Mouse (Mus musculus) liver, embryonic 15.5 days (tissue): ENCODE data around the gene Gpr153. TPM values are rescaled to one million over a fixed set of nuclear protein-coding genes. Genes with fewer than 3 reads are reported as not detected.

Experiments used
- ATAC-seq: fragments of 200-750 bp; cut with Nextera tagmentation; 2 replicates; pipeline ENCODE4 v1.8.0; 2017; ENCODE audit warnings: moderate number of reproducible peaks, mild to moderate bottlenecking, moderate library complexity; ENCODE audit not compliant: insufficient read depth
- H3K27ac ChIP-seq: fragments of 300-500 bp; sonication (generic); replicated peaks from 2 replicates; pipeline ENCODE4 v1.5.1; 2015; ENCODE audit warnings: mild to moderate bottlenecking, inconsistent platforms
- H3K27me3 ChIP-seq: fragments of 300-500 bp; sonication (generic); 2 replicates; pipeline ENCODE4 v1.6.1; 2015; ENCODE audit warnings: mild to moderate bottlenecking, inconsistent platforms
- H3K36me3 ChIP-seq: fragments of 300-500 bp; sonication (generic); replicated peaks from 2 replicates; pipeline ENCODE4 v1.6.1; 2015; ENCODE audit warnings: moderate library complexity, mild to moderate bottlenecking, inconsistent platforms
- H3K4me1 ChIP-seq: fragments of 300-500 bp; sonication (generic); replicated peaks from 2 replicates; pipeline ENCODE4 v1.6.1; 2015; ENCODE audit warnings: inconsistent platforms
- H3K4me2 ChIP-seq: fragments of 300-500 bp; sonication (generic); 2 replicates; pipeline ENCODE4 v1.6.1; 2015; ENCODE audit warnings: moderate library complexity, mild to moderate bottlenecking, inconsistent platforms
- H3K4me3 ChIP-seq: fragments of 300-500 bp; sonication (generic); replicated peaks from 2 replicates; pipeline ENCODE4 v1.5.1; 2015; ENCODE audit warnings: mild to moderate bottlenecking, inconsistent platforms
- H3K9ac ChIP-seq: fragments of 300-500 bp; sonication (generic); 2 replicates; pipeline ENCODE4 v1.6.1; 2015; ENCODE audit warnings: moderate library complexity, mild to moderate bottlenecking, inconsistent platforms
- H3K9me3 ChIP-seq: fragments of 300-500 bp; sonication (generic); replicated peaks from 2 replicates; pipeline ENCODE4 v1.6.1; 2016; ENCODE audit warnings: inconsistent platforms
- WGBS: fragments of 180-500 bp; shearing (Covaris S2); methylation state at CpG from one replicate; pipeline ENCODE4 v1.1.7; 2015; ENCODE audit warnings: mixed read lengths; ENCODE audit not compliant: insufficient replicate concordance; 5-methylcytosine and 5-hydroxymethylcytosine counted together
- polyA plus RNA-seq: library from polyadenylated mRNA; unstranded; fragments of >200 nt; fragmentation: Nextera tagmentation; extraction: Ambion mirVana; gene quantifications from 2 replicates; pipeline ENCODE4 v1.2.1, GENCODE M21; 2015

The Gpr153 gene
- polyA plus RNA-seq, 1 experiment from 2014 or later: 0.76 TPM

DNA sequence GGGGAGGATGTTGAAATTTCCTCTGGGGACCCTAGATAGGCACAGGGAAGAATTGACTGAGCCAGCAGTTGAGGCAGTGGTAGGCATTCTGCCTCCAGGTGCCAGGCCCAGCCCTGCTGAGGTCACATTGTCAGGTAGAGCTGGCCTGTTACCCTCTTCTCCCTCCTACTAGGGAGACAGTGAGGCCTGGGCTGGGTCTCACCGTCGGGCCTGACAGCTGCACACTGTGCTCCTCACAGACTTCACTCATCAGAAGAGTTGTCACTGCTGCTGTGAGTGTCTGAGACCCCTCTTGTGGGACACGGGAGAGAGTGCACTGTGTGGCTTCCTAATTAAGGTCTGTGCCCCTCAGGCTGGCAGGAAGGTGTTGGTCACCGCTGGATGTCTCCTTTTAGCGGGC, 8.2 kb upstream of the Gpr153 start:
- Histone ChIP-seq H3K4me2 (no peak overlapping the region), H3K9me3 (no peaks in the 10 kb centered on the region), H3K4me1 (peaks cover 34% of the 10 kb centered on the region), H3K9ac (no peak overlapping the region), H3K4me3 (no peak overlapping the region), H3K36me3 (no peaks in the 10 kb centered on the region), H3K27me3 (no peaks in the 10 kb centered on the region), H3K27ac (no peak overlapping the region)
- 76% methylated on average over 5 of the region's 5 CpGs for WGBS
- ATAC-seq: no peak

DNA sequence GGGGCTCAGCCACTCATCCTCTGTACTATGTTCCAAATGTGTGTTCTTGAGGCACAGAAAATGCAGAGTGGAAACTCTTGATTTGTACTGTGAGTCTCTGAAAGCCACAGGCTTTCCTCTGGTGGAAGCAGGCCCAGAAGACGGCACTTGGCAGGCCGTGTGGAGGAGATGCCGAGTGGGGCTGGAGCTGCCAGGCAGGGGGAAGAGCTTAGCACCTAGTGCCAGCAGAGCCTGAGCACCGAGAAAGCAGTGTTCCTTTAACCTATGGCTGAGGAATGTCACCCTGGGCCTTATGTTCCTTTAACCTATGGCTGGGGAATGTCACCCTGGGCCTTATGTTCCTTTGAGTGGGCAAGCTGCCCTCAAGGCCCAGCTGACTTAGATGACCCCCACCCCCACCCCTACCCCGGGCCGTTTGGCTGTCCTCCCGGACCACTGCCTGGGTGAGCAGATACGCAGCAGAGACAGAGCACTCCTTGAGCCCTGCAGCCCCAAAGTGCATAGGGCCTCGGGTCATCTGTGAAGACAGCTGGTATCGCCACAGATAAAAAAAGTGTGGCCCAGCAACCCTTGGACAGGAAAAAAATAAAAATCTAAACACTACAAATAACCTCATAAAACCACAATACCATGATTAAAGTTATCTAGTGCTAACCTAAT, 7.7 kb upstream of the Gpr153 start:
- H3K9ac ChIP-seq: no peak overlapping the region
- WGBS: 62% methylated on average over 10 of the region's 10 CpGs
- no peaks in the 10 kb centered on the region for H3K9me3 ChIP-seq
- H3K27me3 ChIP-seq: no peaks in the 10 kb centered on the region
- no peaks in the 10 kb centered on the region for H3K36me3 ChIP-seq
- H3K4me3 ChIP-seq: no peak overlapping the region
- H3K27ac ChIP-seq: no peak overlapping the region
- peaks cover 32% of the 10 kb centered on the region for H3K4me1 ChIP-seq
- H3K4me2 ChIP-seq: no peak overlapping the region
- ATAC-seq: no peak

GRCm38 (mm10) chr4:152267748-152268369, 6.2 kb upstream of the Gpr153 start:
- Histone ChIP-seq H3K27me3 (peaks cover 12% of the 10 kb centered on the region), H3K27ac (no peak overlapping the region), H3K36me3 (no peaks in the 10 kb centered on the region), H3K9ac (no peak overlapping the region), H3K9me3 (no peaks in the 10 kb centered on the region), H3K4me3 (no peak overlapping the region), H3K4me1 (peaks cover 21% of the 10 kb centered on the region), H3K4me2 (no peak overlapping the region)
- ATAC-seq: no peak
- 63% methylated on average over 13 of the region's 13 CpGs for WGBS

GRCm38 (mm10) chr4:152269967-152270366, 4.1 kb upstream of the Gpr153 start:
- Histone ChIP-seq H3K36me3 (no peaks in the 10 kb centered on the region), H3K9ac (no peak overlapping the region), H3K27ac (no peak overlapping the region), H3K4me2 (no peak overlapping the region), H3K27me3 (peaks cover 33% of the 10 kb centered on the region), H3K9me3 (no peaks in the 10 kb centered on the region), H3K4me3 (no peak overlapping the region), H3K4me1 (peaks cover 10% of the 10 kb centered on the region)
- WGBS: 71% methylated on average over 13 of the region's 13 CpGs
- ATAC-seq: no peak

DNA sequence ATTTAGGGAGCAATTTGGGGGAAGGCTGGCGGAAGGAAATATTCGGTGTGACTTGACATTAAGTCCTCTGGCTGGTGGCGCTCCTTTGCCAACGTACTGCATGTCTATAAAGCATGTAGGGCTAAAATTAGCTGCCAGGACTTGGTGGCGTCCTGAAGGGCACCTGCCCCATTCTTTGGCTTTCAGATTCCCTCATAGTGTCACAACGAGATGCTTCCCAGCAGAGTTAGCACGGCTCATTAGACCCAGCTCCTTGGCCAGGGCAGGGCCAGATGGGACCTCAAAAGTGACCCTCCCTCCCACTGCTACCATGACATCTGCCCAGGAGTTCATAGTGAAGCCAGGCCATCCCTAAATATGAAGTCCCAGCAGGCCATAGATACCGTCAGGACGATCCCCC, 3.4 kb upstream of the Gpr153 start:
- no peak for ATAC-seq
- Histone ChIP-seq H3K4me3 (no peak overlapping the region), H3K4me2 (no peak overlapping the region), H3K27ac (no peak overlapping the region), H3K36me3 (no peaks in the 10 kb centered on the region), H3K4me1 (peaks cover 10% of the 10 kb centered on the region), H3K27me3 (peaks cover 39% of the 10 kb centered on the region), H3K9me3 (no peaks in the 10 kb centered on the region), H3K9ac (no peak overlapping the region)
- WGBS: 67% methylated on average over 9 of the region's 9 CpGs

- 79% methylated on average over 11 of the region's 11 CpGs for WGBS
- H3K27me3 ChIP-seq: peaks cover 47% of the 10 kb centered on the region
- no peak overlapping the region for H3K4me3 ChIP-seq
- no peak overlapping the region for H3K4me2 ChIP-seq
- ATAC-seq: no peak
- H3K36me3 ChIP-seq: no peaks in the 10 kb centered on the region
- peaks cover 10% of the 10 kb centered on the region for H3K4me1 ChIP-seq
- no peak overlapping the region for H3K9ac ChIP-seq
- no peak overlapping the region for H3K27ac ChIP-seq
- no peaks in the 10 kb centered on the region for H3K9me3 ChIP-seq
These were observed 2.7 kb upstream of the Gpr153 start for GRCm38 (mm10) chr4:152271334-152271733.

DNA sequence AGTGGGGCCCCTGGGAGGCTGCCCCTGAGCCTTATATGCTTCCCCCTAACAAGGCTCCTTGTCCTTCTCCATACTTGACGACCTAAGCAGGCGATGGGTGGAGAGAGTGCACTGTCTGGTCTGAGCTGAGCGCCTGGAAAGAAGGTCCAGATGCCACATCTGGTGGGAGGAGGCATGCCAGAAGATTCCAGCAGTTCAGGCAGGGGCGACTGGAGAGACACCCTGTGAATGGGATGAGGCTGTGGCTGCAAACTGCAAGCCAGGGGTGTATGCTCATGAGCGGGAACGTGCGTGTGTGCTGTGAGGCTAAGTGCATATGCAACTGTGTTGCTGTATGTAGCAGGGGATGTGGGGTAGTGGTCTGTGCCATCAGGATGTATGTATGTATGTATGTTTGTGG, 2.0 kb upstream of the Gpr153 start:
- no peak overlapping the region for H3K9ac ChIP-seq
- no peak for ATAC-seq
- H3K9me3 ChIP-seq: no peaks in the 10 kb centered on the region
- H3K4me1 ChIP-seq: peaks cover 10% of the 10 kb centered on the region
- no peak overlapping the region for H3K27ac ChIP-seq
- no peak overlapping the region for H3K4me3 ChIP-seq
- H3K27me3 ChIP-seq: peaks cover 54% of the 10 kb centered on the region
- H3K4me2 ChIP-seq: no peak overlapping the region
- H3K36me3 ChIP-seq: no peaks in the 10 kb centered on the region
- 66% methylated on average over 7 of the region's 7 CpGs for WGBS

- WGBS: 28% methylated on average over 9 of the region's 9 CpGs
- no peak for ATAC-seq
- Histone ChIP-seq H3K36me3 (no peaks in the 10 kb centered on the region), H3K9ac (no peak overlapping the region), H3K27ac (no peak overlapping the region), H3K4me2 (no peak overlapping the region), H3K4me1 (peaks cover 10% of the 10 kb centered on the region), H3K27me3 (peaks cover 56% of the 10 kb centered on the region), H3K4me3 (no peak overlapping the region), H3K9me3 (no peaks in the 10 kb centered on the region)
These were observed 1.5 kb upstream of the Gpr153 start for GRCm38 (mm10) chr4:152272449-152273049.

GRCm38 (mm10) chr4:152273191-152273590, 841 bp upstream of the Gpr153 start:
- H3K4me2 ChIP-seq: no peak overlapping the region

DNA sequence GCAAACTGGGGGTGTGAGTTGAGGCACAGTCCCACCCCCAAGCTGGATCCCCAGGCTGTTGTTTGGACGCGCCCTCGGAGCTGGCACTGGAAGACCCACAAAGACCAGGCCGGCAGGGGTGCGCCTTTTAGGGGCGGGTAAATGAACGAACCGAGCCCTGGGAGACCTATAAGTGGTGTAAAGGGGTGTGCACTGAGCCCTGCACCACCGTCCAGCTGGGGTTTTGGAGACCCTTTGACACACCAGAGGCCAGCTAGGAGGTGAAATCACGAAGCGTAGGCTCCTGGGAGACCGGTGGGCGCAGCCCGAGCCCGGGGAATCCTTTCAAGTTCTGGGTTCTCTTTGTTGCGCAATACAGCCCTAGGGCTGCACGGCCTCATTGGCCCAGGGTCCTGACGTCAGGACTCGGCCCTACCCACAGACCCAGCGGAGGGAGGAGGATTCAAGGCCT, 674 bp downstream of the Gpr153 start:
- no peak overlapping the region for H3K27ac ChIP-seq
- H3K36me3 ChIP-seq: no peaks in the 10 kb centered on the region
- no peaks in the 10 kb centered on the region for H3K9me3 ChIP-seq
- peak overlapping the region; percentile 48 for H3K4me3 ChIP-seq
- H3K4me1 ChIP-seq: peaks cover 10% of the 10 kb centered on the region
- peaks cover 67% of the 10 kb centered on the region for H3K27me3 ChIP-seq
- no peak for ATAC-seq
- H3K4me2 ChIP-seq: peak overlapping the region; percentile 64
- 3% methylated on average over 20 of the region's 20 CpGs for WGBS
- H3K9ac ChIP-seq: no peak overlapping the region

More at GRCm38 (mm10) chr4:152273191-152273590, 841 bp upstream of the Gpr153 start:
- WGBS: 44% methylated on average over 3 of the region's 3 CpGs
- no peak overlapping the region for H3K27ac ChIP-seq
- no peaks in the 10 kb centered on the region for H3K9me3 ChIP-seq
- peaks cover 10% of the 10 kb centered on the region for H3K4me1 ChIP-seq
- H3K9ac ChIP-seq: no peak overlapping the region
- H3K4me3 ChIP-seq: no peak overlapping the region
- H3K36me3 ChIP-seq: no peaks in the 10 kb centered on the region
- H3K27me3 ChIP-seq: peaks cover 56% of the 10 kb centered on the region
- ATAC-seq: no peak

DNA sequence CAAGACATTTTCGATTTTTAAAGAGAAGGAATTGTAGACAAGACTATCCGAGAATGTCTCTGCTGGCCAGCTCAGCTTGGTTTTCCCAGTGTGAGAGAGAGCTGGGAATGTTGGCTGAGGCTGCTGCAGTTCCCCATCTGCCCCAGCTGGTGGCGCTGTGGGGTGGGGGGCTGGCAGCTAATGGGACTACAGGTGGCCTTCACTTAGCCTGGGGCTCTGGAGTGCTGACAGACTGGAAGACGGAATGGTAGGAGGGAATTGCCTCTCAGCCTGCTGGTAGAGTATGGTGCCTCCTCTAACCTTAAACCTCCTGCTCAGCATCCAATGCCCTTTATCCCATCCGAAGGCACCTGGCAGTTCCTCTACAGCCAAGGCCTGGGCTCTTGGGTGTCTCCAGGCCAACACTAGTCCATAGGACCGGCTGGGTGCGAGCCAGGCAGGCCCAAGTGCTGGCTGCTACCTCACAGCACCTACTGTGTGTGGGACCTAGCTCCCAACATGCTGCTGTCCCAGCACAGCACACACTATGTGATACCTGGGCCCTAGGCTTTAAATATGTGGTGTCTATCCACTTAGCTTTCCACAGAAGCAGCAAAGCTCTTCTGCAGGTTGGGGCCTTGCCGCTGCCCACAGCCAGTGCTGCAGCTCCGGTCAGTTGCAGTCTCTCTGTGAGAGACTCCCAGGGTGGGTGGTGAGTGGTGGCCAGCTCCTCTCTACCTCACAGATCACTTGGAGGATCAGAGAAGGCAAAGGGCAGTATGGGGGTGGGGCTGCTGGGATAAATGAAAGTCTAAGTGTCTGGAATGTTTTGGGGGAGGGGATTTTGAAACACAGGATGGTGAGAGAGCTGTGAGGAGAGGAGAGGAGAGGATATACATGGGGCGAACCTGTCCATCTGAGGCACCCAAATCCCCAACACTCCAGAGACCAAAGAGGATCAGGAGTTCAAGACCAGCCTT, 2.6 kb downstream of the Gpr153 start:
- no peak for ATAC-seq
- Histone ChIP-seq H3K4me3 (no peak overlapping the region), H3K9me3 (no peaks in the 10 kb centered on the region), H3K36me3 (no peaks in the 10 kb centered on the region), H3K4me2 (no peak overlapping the region), H3K4me1 (peaks cover 10% of the 10 kb centered on the region), H3K27ac (no peak overlapping the region), H3K27me3 (peaks cover 87% of the 10 kb centered on the region), H3K9ac (no peak overlapping the region)
- 43% methylated on average over 10 of the region's 10 CpGs for WGBS
